Mouse (Mus musculus) liver, embryonic 15.5 days (tissue): ENCODE results near the gene Adgrl1. TPM values are rescaled to one million over a fixed set of nuclear protein-coding genes. Genes with fewer than 3 reads are reported as not detected.

ENCODE experiments used
- ATAC-seq: fragments of 200-750 bp; cut with Nextera tagmentation; 2 replicates; pipeline ENCODE4 v1.8.0; 2017; ENCODE audit warnings: moderate number of reproducible peaks, mild to moderate bottlenecking, moderate library complexity; ENCODE audit not compliant: insufficient read depth
- H3K27ac ChIP-seq: fragments of 300-500 bp; sonication (generic); replicated peaks from 2 replicates; pipeline ENCODE4 v1.5.1; 2015; ENCODE audit warnings: mild to moderate bottlenecking, inconsistent platforms
- H3K27me3 ChIP-seq: fragments of 300-500 bp; sonication (generic); 2 replicates; pipeline ENCODE4 v1.6.1; 2015; ENCODE audit warnings: mild to moderate bottlenecking, inconsistent platforms
- H3K36me3 ChIP-seq: fragments of 300-500 bp; sonication (generic); replicated peaks from 2 replicates; pipeline ENCODE4 v1.6.1; 2015; ENCODE audit warnings: moderate library complexity, mild to moderate bottlenecking, inconsistent platforms
- H3K4me1 ChIP-seq: fragments of 300-500 bp; sonication (generic); replicated peaks from 2 replicates; pipeline ENCODE4 v1.6.1; 2015; ENCODE audit warnings: inconsistent platforms
- H3K4me2 ChIP-seq: fragments of 300-500 bp; sonication (generic); 2 replicates; pipeline ENCODE4 v1.6.1; 2015; ENCODE audit warnings: moderate library complexity, mild to moderate bottlenecking, inconsistent platforms
- H3K4me3 ChIP-seq: fragments of 300-500 bp; sonication (generic); replicated peaks from 2 replicates; pipeline ENCODE4 v1.5.1; 2015; ENCODE audit warnings: mild to moderate bottlenecking, inconsistent platforms
- H3K9ac ChIP-seq: fragments of 300-500 bp; sonication (generic); 2 replicates; pipeline ENCODE4 v1.6.1; 2015; ENCODE audit warnings: moderate library complexity, mild to moderate bottlenecking, inconsistent platforms
- H3K9me3 ChIP-seq: fragments of 300-500 bp; sonication (generic); replicated peaks from 2 replicates; pipeline ENCODE4 v1.6.1; 2016; ENCODE audit warnings: inconsistent platforms
- WGBS: fragments of 180-500 bp; shearing (Covaris S2); methylation state at CpG from one replicate; pipeline ENCODE4 v1.1.7; 2015; ENCODE audit warnings: mixed read lengths; ENCODE audit not compliant: insufficient replicate concordance; 5-methylcytosine and 5-hydroxymethylcytosine counted together
- polyA plus RNA-seq: library from polyadenylated mRNA; unstranded; fragments of >200 nt; fragmentation: Nextera tagmentation; extraction: Ambion mirVana; gene quantifications from 2 replicates; pipeline ENCODE4 v1.2.1, GENCODE M21; 2015

Adgrl1 gene
- polyA plus RNA-seq, 1 experiment from 2014 or later = 1.1 TPM

DNA sequence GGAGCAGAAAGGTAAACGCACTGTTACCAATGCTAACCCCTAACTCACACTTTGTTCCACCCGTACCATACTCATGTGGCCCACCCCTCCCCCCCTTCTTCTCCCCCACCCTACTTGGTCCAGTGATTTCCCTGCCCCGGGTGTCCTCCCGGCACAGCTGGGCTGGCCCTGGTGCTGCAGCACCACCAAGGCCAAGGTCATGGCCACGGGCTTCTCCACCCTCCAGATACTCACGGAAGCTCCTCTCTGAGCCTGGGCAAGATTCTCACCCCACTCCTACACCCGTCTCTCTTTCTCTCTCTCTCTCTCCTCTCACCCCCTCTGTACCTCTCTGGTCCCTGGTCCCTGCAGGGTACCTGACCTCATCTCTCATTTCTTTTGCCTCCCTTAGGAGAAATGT is 26.4 kb downstream of the Adgrl1 start:
- ATAC-seq = no peak
- Histone ChIP-seq H3K4me3 (no peak overlapping the region), H3K36me3 (no peaks in the 10 kb centered on the region), H3K4me1 (no peaks in the 10 kb centered on the region), H3K4me2 (no peak overlapping the region), H3K9me3 (no peaks in the 10 kb centered on the region), H3K9ac (no peak overlapping the region), H3K27ac (no peak overlapping the region), H3K27me3 (no peaks in the 10 kb centered on the region)
- WGBS = 71% methylated on average over 7 of the region's 7 CpGs

DNA sequence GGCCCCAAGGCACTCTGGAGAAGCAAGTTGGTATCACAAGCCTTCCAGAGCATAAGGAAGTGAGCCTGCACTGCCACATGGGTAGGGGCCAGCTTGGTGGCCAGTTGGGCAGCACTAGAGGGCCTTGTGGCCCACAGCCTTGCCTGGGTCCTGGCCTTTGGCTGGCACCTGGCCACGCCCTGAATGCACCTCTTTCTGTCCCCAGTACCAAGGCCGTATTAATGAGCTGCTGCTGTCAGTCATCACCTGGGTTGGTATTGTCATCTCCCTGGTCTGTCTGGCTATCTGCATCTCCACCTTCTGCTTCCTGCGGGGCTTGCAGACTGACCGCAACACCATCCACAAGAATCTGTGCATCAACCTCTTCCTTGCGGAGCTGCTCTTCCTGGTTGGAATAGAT is 34.3 kb downstream of the Adgrl1 start:
- H3K9me3 ChIP-seq = no peaks in the 10 kb centered on the region
- no peaks in the 10 kb centered on the region for H3K27me3 ChIP-seq
- no peaks in the 10 kb centered on the region for H3K4me1 ChIP-seq
- no peak overlapping the region for H3K4me2 ChIP-seq
- no peak overlapping the region for H3K4me3 ChIP-seq
- no peak for ATAC-seq
- WGBS = 55% methylated on average over 5 of the region's 5 CpGs
- H3K36me3 ChIP-seq = peaks cover 3% of the 10 kb centered on the region; the same call in 1 of the 2 replicates
- H3K9ac ChIP-seq = no peak overlapping the region
- H3K27ac ChIP-seq = no peak overlapping the region

DNA sequence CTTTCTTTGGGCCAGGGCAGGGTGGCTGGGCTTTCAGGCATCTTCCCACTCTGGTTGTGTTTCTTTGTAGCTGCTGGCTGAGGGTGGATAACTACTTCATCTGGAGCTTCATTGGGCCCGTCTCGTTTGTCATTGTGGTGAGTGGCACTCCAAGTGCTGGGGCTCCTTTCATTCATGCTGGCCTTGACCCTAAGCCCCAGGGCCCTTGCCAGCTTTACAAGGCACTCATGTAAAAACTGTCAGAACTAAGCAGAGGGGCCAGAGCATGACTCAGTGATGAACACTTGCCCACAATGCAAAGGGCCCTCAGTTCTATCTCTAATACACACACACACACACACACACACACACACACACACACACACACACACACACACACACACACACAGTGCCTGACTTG is 35.1 kb downstream of the Adgrl1 start:
- H3K4me2 ChIP-seq = no peak overlapping the region
- H3K4me3 ChIP-seq = no peak overlapping the region
- H3K9me3 ChIP-seq = no peaks in the 10 kb centered on the region
- no peak overlapping the region for H3K9ac ChIP-seq
- no peaks in the 10 kb centered on the region for H3K27me3 ChIP-seq
- no peak overlapping the region for H3K27ac ChIP-seq
- WGBS = 47% methylated on average over 2 of the region's 2 CpGs
- no peaks in the 10 kb centered on the region for H3K4me1 ChIP-seq
- H3K36me3 ChIP-seq = peaks cover 3% of the 10 kb centered on the region; the same call in 1 of the 2 replicates
- no peak for ATAC-seq

DNA sequence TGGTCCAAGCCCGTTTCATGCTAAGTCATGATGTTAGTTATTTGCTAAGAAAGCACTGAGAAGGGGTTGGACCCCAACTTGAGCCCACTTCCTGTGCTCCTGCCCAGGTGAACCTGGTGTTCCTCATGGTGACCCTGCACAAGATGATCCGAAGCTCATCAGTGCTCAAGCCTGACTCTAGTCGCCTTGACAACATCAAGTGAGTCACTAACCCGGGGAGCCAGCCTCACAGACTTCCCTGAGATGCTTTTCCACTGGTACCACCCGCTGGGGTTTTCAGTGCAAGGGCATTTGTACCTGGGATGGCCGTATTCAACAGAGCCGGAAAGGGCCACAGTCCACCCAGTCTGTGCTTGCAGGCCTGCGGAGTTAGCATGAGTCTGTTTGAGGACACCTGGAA is 35.5 kb downstream of the Adgrl1 start:
- peaks cover 3% of the 10 kb centered on the region; the same call in 1 of the 2 replicates for H3K36me3 ChIP-seq
- WGBS = 71% methylated on average over 8 of the region's 8 CpGs
- no peak for ATAC-seq

DNA sequence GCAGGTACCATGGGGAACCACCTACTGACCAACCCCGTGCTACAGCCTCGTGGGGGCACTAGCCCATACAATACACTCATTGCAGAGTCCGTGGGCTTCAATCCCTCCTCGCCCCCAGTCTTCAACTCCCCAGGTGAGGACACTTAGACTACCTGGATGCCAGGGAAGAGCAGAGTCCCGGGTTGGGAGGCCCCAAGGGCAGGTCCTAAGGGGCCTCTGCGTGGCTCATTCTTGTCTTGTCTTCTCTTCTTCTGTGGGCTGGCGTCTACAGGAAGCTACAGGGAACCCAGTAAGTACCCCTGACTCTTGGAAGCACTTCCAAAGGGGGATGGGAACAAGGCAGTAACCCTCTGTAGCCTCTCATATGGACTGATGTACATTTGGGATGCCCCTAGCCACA is 37.7 kb downstream of the Adgrl1 start:
- Histone ChIP-seq H3K4me2 (no peak overlapping the region), H3K27ac (no peak overlapping the region), H3K4me3 (no peak overlapping the region), H3K36me3 (peaks cover 3% of the 10 kb centered on the region; the same call in 1 of the 2 replicates), H3K27me3 (no peaks in the 10 kb centered on the region), H3K4me1 (no peaks in the 10 kb centered on the region), H3K9me3 (no peaks in the 10 kb centered on the region), H3K9ac (no peak overlapping the region)
- no peak for ATAC-seq
- 68% methylated on average over 7 of the region's 7 CpGs for whole genome bisulfite sequencing

More for the DNA sequence above, 35.5 kb downstream of the Adgrl1 start:
- Histone ChIP-seq H3K27me3 (no peaks in the 10 kb centered on the region), H3K9ac (no peak overlapping the region), H3K4me2 (no peak overlapping the region), H3K9me3 (no peaks in the 10 kb centered on the region), H3K4me3 (no peak overlapping the region), H3K4me1 (no peaks in the 10 kb centered on the region), H3K27ac (no peak overlapping the region)

DNA sequence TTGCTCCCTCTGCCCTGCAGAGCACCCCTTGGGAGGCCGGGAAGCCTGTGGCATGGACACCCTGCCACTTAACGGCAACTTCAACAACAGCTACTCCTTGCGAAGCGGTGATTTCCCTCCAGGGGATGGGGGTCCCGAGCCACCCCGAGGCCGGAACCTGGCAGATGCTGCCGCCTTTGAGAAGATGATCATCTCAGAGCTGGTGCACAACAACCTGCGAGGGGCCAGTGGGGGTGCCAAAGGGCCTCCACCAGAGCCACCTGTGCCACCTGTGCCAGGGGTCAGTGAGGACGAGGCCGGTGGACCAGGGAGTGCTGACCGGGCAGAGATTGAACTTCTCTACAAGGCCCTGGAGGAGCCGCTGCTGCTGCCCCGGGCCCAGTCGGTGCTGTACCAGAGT is 38.4 kb downstream of the Adgrl1 start:
- Histone ChIP-seq H3K4me2 (no peak overlapping the region), H3K36me3 (peaks cover 3% of the 10 kb centered on the region; the same call in 1 of the 2 replicates), H3K27me3 (no peaks in the 10 kb centered on the region), H3K27ac (no peak overlapping the region), H3K4me1 (no peaks in the 10 kb centered on the region), H3K4me3 (no peak overlapping the region), H3K9me3 (no peaks in the 10 kb centered on the region), H3K9ac (no peak overlapping the region)
- no peak for ATAC-seq
- WGBS = 79% methylated on average over 15 of the region's 15 CpGs

DNA sequence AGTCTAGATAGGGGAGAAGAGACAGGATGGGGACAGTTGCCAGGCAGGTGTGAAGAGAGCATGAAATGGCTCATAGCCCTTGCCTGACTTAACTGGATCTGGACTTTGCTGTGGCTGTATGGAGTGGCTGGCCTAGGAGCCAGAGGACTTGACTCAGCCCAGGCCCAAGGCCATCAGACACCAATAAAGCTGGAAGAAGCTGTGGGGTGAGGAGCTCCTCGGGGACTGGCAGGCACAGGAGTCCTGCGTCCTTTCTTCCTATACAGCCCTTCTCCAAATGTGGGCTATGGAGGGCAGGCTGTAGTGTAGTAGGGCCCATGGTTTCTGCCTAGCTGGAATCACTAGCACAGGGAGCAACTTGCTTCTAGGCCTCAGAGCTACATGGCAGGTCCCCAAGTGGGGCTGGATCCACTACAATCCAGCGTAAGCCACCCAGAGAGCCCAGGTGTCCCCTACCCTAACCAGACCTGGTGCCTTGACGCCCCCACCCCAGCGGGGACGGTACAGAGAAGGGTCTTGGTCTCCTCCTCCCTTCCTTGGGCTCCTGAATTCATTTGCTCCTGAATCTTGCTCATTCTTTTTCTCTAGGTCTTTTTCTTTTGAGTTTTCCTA is 41.3 kb downstream of the Adgrl1 start:
- Histone ChIP-seq H3K4me1 (no peaks in the 10 kb centered on the region), H3K4me3 (no peak overlapping the region), H3K36me3 (0 out of 2 replicates have a peak, but pooled peaks cover 3% of the 10 kb centered on the region), H3K27me3 (no peaks in the 10 kb centered on the region), H3K9ac (no peak overlapping the region), H3K27ac (no peak overlapping the region), H3K9me3 (no peaks in the 10 kb centered on the region), H3K4me2 (no peak overlapping the region)
- ATAC-seq = no peak
- 55% methylated on average over 6 of the region's 6 CpGs for WGBS

DNA sequence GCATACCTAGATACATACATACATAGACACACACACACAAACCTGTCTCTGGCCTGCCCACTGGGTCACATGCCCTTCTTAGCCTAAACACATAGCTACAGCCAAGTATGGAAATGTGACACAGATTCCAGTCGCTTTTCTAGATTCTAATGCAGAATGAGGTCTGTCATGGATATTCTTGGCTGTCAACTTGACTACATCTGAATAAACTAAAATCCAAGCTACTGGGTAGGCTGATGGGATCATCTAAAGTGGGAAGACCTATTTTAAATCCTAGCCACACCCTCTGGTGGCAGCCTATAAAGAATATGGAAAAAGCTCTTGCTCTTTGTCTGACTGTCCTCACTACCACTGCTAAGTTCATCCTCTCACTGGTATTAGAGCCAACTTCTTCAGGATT is 42.5 kb downstream of the Adgrl1 start:
- H3K9me3 ChIP-seq = no peaks in the 10 kb centered on the region
- no peak overlapping the region for H3K9ac ChIP-seq
- 0 out of 2 replicates have a peak, but pooled peaks cover 1% of the 10 kb centered on the region for H3K27me3 ChIP-seq
- no peak overlapping the region for H3K4me2 ChIP-seq
- H3K36me3 ChIP-seq = 0 out of 2 replicates have a peak, but pooled peaks cover 3% of the 10 kb centered on the region
- no peaks in the 10 kb centered on the region for H3K4me1 ChIP-seq
- no peak overlapping the region for H3K4me3 ChIP-seq
- 59% methylated on average over 1 of the region's 1 CpGs for WGBS
- no peak overlapping the region for H3K27ac ChIP-seq
- no peak for ATAC-seq

DNA sequence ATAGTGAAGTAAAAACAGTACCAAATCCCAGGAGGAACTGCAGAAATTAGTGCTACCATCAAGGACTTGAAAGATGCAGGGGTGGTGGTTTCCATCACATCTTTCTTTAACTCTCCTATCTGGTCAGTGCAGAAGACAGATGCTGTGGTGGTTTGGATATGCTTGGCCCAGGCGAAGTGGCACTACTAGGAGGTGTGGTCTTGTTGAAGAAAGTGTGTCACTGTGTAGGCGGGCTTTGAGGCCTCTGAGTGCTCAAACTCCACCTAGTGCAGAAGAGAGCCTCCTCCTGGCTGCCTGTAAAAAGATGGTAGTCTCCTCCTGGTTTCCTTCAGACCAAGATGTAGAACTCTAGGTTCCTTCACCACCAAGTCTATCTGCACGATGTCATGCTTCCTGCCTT is 45.6 kb downstream of the Adgrl1 start:
- ATAC-seq = no peak
- 0 out of 2 replicates have a peak, but pooled peaks cover 6% of the 10 kb centered on the region for H3K27me3 ChIP-seq
- no peak overlapping the region for H3K4me2 ChIP-seq
- no peaks in the 10 kb centered on the region for H3K36me3 ChIP-seq
- H3K4me1 ChIP-seq = no peaks in the 10 kb centered on the region
- no peak overlapping the region for H3K4me3 ChIP-seq
- H3K9ac ChIP-seq = no peak overlapping the region
- 21% methylated on average over 3 of the region's 3 CpGs for WGBS
- no peak overlapping the region for H3K27ac ChIP-seq
- no peaks in the 10 kb centered on the region for H3K9me3 ChIP-seq

DNA sequence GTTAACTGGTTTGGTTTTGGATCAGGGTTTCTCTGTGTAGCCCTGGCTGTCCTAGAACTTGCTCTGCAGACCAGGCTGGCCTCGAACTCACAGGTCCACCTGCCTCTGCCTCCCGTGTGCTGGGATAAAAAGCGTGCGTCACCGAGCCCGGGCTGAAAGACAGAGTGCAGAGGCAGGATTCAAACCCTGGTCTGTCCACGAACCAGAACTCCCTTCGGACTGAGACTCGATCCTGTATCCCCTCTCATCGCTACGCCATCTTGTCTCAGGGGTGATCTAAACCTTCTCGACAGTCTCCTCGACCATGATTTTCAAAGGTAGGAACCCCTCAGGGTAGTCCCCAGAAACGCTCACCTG is 54.8 kb downstream of the Adgrl1 start:
- peaks cover 17% of the 10 kb centered on the region for H3K36me3 ChIP-seq
- H3K27me3 ChIP-seq = no peaks in the 10 kb centered on the region
- H3K4me2 ChIP-seq = peak overlapping the region; percentile 86
- H3K9ac ChIP-seq = peak overlapping the region; percentile 46
- 2% methylated on average over 14 of the region's 14 CpGs for WGBS
- no peak for ATAC-seq
- no peaks in the 10 kb centered on the region for H3K9me3 ChIP-seq
- peaks cover 31% of the 10 kb centered on the region for H3K4me1 ChIP-seq
- H3K27ac ChIP-seq = peak overlapping the region; percentile 72
- peak overlapping the region; percentile 85 for H3K4me3 ChIP-seq

DNA sequence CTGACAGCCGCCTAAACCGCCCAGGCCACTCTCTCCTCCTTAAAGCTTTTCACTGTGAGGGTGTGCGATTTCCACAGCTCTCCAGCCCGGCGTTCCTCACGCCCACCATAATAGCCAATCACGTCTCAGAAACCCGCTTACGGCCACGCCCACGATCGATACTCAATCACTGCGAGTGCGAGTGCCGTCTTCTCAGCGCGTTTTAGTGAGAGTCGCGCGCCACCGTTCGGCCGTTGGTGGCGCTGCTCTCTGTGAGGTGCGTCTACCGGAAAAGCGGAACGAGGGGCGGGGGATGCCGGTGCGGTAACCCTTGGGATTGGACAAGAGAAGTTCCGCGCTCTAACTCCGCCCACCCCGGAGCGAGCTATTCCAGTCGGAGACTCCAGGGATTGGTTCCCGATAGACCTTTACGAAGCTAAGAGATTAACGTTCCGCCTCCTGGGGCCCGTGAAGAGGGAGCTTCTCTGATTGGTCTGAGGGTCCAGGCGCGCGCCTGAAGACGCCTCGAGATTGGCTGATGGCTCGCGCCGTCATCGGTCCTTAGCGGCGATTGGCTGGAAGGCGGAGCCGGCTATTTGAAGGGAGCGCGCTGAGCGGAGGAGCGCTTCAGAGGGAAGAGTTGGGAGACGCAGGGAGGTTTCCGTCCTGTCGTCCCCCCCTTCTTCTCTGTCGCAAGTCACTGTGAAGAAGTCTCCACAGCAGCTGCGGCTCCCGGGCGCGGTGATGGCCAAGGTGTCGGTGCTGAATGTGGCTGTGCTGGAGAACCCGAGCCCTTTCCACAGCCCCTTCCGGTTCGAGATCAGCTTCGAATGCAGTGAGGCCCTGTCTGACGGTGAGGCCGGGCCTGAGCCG is 55.4 kb downstream of the Adgrl1 start, which contains the start of the genes Gm10644 and Asf1b:
Gene Gm10644, minus strand, starts transcription at position 100 of the 852 bp plus-strand sequence.
Gene Asf1b, plus strand, starts transcription at position 402 of the 852 bp plus-strand sequence.
- Histone ChIP-seq H3K4me1 (peaks cover 31% of the 10 kb centered on the region), H3K9ac (peak within 1 kb of the TSS; percentile 85), H3K9me3 (no peaks in the 10 kb centered on the region), H3K4me2 (peak within 1 kb of the TSS; percentile 86), H3K27me3 (no peaks in the 10 kb centered on the region), H3K4me3 (peak within 1 kb of the TSS; percentile 85), H3K36me3 (peaks cover 22% of the 10 kb centered on the region), H3K27ac (peak within 1 kb of the TSS; percentile 82)
- WGBS = under 1% methylated on average over 75 of the region's 75 CpGs
- ATAC-seq = peak; percentile 98
